In the genomic region with DNA sequence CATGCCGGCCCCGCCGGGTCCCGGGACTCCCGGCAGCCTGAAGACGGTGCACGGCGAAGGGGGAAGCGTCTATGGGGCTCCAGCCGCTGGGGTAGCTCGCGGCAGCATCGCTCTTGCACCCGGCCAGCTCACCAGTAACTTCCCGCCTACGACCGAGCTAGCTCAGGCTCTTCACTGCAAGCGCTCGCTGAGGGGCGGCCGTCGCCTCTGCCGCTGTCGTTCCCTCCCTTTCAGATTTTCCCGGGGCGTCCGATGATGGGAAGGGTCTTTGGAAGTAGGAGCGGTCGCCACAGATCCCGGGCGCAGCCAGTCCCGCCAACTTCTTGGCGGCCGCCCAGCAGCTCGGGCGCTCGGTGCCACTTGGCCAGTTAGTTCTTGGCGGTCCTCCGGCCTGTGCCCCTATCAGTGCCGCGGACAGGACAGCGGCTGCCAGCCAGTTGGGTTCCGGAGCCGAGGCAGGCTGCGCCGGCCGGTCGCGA, we compare ENCODE assay signal across 8 mouse cellular contexts. TPM values are rescaled to one million over a fixed set of nuclear protein-coding genes. Genes with fewer than 3 reads are reported as not detected.
A peak's percentile ranks its signal among the peaks of the same experiment; 100 is the strongest.
DNase-seq lines count a peak whose midpoint lies in the region; ATAC-seq and TF ChIP-seq lines count a peak whose summit lies in the region.

No protein-coding gene starts in this region.

- H3K27ac ChIP-seq in layer of hippocampus, adult 2 months = peak overlapping the region; percentile 95
- H3K27ac ChIP-seq in cerebellum, adult 2 months (ENCODE audit: insufficient read depth, low read length) = peak overlapping the region; percentile 40; the same call in 1 of the 2 replicates
- 0 out of 2 replicates have a peak overlapping the region, but pooled peaks have one; percentile 41 for H3K27ac ChIP-seq in forebrain, postnatal 0 days (ENCODE audit: low read depth, low read length)

- TF ChIP-seq POLR2A in cerebellum, adult 2 months (IDR thresholded peaks at IDR 0.05; ENCODE audit: borderline replicate concordance, insufficient read depth, low read length) = no peak

- DNase-seq in layer of hippocampus, adult 2 months (ENCODE audit: low spot score in 2 of 2) = peak; percentile 15 to 22
- no peak for DNase-seq in layer of hippocampus, adult 9-10 months (ENCODE audit: low spot score)
- DNase-seq in cerebellum, adult 2 months = peak; percentile 72 to 78
- no peak for DNase-seq in forebrain, postnatal 0 days
- peak; percentile 58 to 60 for DNase-seq in layer of hippocampus, postnatal 14 days (ENCODE audit: low spot score in 2 of 2)
- DNase-seq in lung, postnatal 14 days = peak; percentile 51
- peak; percentile 63 for DNase-seq in ovary, postnatal 36 days (ENCODE audit: low spot score)

- peak overlapping the region; percentile 79 for H3K4me3 ChIP-seq in layer of hippocampus, adult 2 months
- peak overlapping the region; percentile 84 for H3K4me3 ChIP-seq in cerebellum, adult 2 months (replicated peaks; ENCODE audit: insufficient read depth, low read depth, low read length)
- H3K4me3 ChIP-seq in forebrain, postnatal 0 days (ENCODE audit: low read depth, low read length) = peak overlapping the region; percentile 62

- H3K36me3 ChIP-seq in forebrain, postnatal 0 days (ENCODE audit: insufficient read depth) = no peaks in the 10 kb centered on the region

- no peaks in the 10 kb centered on the region for H3K27me3 ChIP-seq in cerebellum, adult 2 months (ENCODE audit: control insufficient read depth, insufficient read depth, low read length)
- no peaks in the 10 kb centered on the region; the same call in none of the 2 replicates for H3K27me3 ChIP-seq in forebrain, postnatal 0 days (ENCODE audit: insufficient read depth, low read length)

- no peaks in the 10 kb centered on the region for H3K4me1 ChIP-seq in cerebellum, adult 2 months (ENCODE audit: control insufficient read depth, insufficient read depth, low read length)
- H3K4me1 ChIP-seq in forebrain, postnatal 0 days (ENCODE audit: insufficient read depth) = peaks cover 7% of the 10 kb centered on the region; the same call in 1 of the 2 replicates

- WGBS in cerebellum, adult 2 months = under 1% methylated on average over 49 of the region's 49 CpGs
- 4% methylated on average over 48 of the region's 49 CpGs for WGBS in forebrain, postnatal 0 days

- peak; percentile 38 for ATAC-seq in forebrain, postnatal 0 days
- peak; percentile 15 to 43; a peak in 2 of 4 replicates for ATAC-seq in hematopoietic stem cell, adult 5-6 weeks (replicated peaks in 1 of 2; ENCODE audit: insufficient read depth in 1 of 2, low FRiP score in 2 of 2, low TSS enrichment in 1 of 2, low read depth in 1 of 2, poor library complexity in 2 of 2, severe bottlenecking in 2 of 2)

- peak overlapping the region; percentile 74 for H3K9ac ChIP-seq in forebrain, postnatal 0 days

- TF ChIP-seq CTCF in layer of hippocampus, adult 2 months (conservative IDR thresholded peaks at IDR 0.05) = no peak
- TF ChIP-seq CTCF in cerebellum, adult 2 months (IDR thresholded peaks at IDR 0.05; ENCODE audit: borderline replicate concordance, insufficient read depth, low read depth, low read length) = no peak
- no peak for TF ChIP-seq CTCF in forebrain, postnatal 0 days (IDR thresholded peaks at IDR 0.05; ENCODE audit: low read depth)

- no peaks in the 10 kb centered on the region for H3K9me3 ChIP-seq in forebrain, postnatal 0 days (ENCODE audit: low read length)

- peak overlapping the region; percentile 97 for H3K4me2 ChIP-seq in forebrain, postnatal 0 days (ENCODE audit: low read depth)

RNA-seq across cellular contexts. Expression of gene Cdkn2c, which starts 1.0 kb away (rescaled TPM):
- 1 to 10 TPM; 3.0 to 4.0 TPM for total RNA-seq in layer of hippocampus, adult 2 months (2021)
- 2.9 and 3.1 TPM in 2 replicates for polyA plus RNA-seq in cerebellum, adult 2 months (2012; rRNA removed)
- 10.8 and 13.4 TPM in 2 replicates for total RNA-seq in forebrain, postnatal 0 days (2014; rRNA removed)
- polyA plus RNA-seq in forebrain, postnatal 0 days (2015; fragmentation: Nextera tagmentation; extraction: Ambion mirVana) = 5.6 and 6.4 TPM in 2 replicates
- 26.0 and 49.8 TPM in 2 replicates for total RNA-seq in hematopoietic stem cell, adult 5-6 weeks (2017)
- total RNA-seq in layer of hippocampus, postnatal 14 days (2021) = 1 to 10 TPM; 5.4 to 6.6 TPM

RNA-seq across cellular contexts. Expression of gene Faf1, which starts 10.4 kb away (rescaled TPM):
- total RNA-seq in layer of hippocampus, adult 2 months (2021) = 10 to 100 TPM; 26.8 to 27.6 TPM
- polyA plus RNA-seq in cerebellum, adult 2 months (2012; rRNA removed) = 20.4 and 20.9 TPM in 2 replicates
- total RNA-seq in forebrain, postnatal 0 days (2014; rRNA removed) = 54.2 and 55.2 TPM in 2 replicates
- 28.0 and 33.3 TPM in 2 replicates for polyA plus RNA-seq in forebrain, postnatal 0 days (2015; fragmentation: Nextera tagmentation; extraction: Ambion mirVana)
- 50.2 and 69.9 TPM in 2 replicates for total RNA-seq in hematopoietic stem cell, adult 5-6 weeks (2017)
- total RNA-seq in layer of hippocampus, postnatal 14 days (2021) = 10 to 100 TPM; 24.9 to 27.2 TPM

Comparison
In these comparisons a context has a peak if more than half of its experiments do, and no peak if none do; other contexts are left out.
1. DNase-seq: peak in layer of hippocampus, adult 2 months (2 of 2), cerebellum, adult 2 months (2 of 2), layer of hippocampus, postnatal 14 days (2 of 2), lung, postnatal 14 days (single experiment) and ovary, postnatal 36 days (single experiment); none in layer of hippocampus, adult 9-10 months (single experiment) and forebrain, postnatal 0 days (single experiment).
2. H3K27ac ChIP-seq: peak in every context shown above with its lines; median percentile 95 in layer of hippocampus, adult 2 months; 41 in forebrain, postnatal 0 days; 40 in cerebellum, adult 2 months.
3. Peak in every context shown above with its lines, with median percentiles within 50 percentile points of each other: H3K4me3 ChIP-seq.